Mouse (Mus musculus): Measurements from ENCODE around the gene 4933427I04Rik. TPM values are rescaled to one million over a fixed set of nuclear protein-coding genes. Genes with fewer than 3 reads are reported as not detected.

The 4933427I04Rik gene
- polyA plus RNA-seq (2016; fragmentation: Nextera tagmentation; extraction: Ambion mirVana) = 0.08 and 0.17 TPM in 2 replicates

- no peak for ATAC-seq (ENCODE audit: insufficient number of reproducible peaks, insufficient read depth, low FRiP score, low TSS enrichment)
- Histone ChIP-seq H3K4me3 (no peak within 1 kb of the TSS), H3K9ac (no peak within 1 kb of the TSS), H3K27ac (no peak within 1 kb of the TSS), H3K4me1 (no peaks in the 10 kb centered on the region), H3K36me3 (no peaks in the 10 kb centered on the region), H3K27me3 (no peaks in the 10 kb centered on the region), H3K9me3 (0 out of 2 replicates have a peak, but pooled peaks cover 3% of the 10 kb centered on the region), H3K4me2 (replicated peaks) (no peak within 1 kb of the TSS)
- WGBS = 87% methylated on average over 3 of the region's 3 CpGs
Observed at GRCm38 (mm10) chr4:123859379-123859778, at the start of gene 4933427I04Rik. 4933427I04Rik (plus strand) TSS chr4:123859679.

GRCm38 (mm10) chr4:123810475-123811295 lies 48.8 kb upstream of the 4933427I04Rik start:
- 0 out of 2 replicates have a peak, but pooled peaks cover 4% of the 10 kb centered on the region for H3K4me1 ChIP-seq
- no peak for ATAC-seq (ENCODE audit: insufficient number of reproducible peaks, insufficient read depth, low FRiP score, low TSS enrichment)

GRCm38 (mm10) chr4:123812525-123812924 lies 47.0 kb upstream of the 4933427I04Rik start:
- no peak overlapping the region for H3K4me2 ChIP-seq (replicated peaks)
- no peak for ATAC-seq (ENCODE audit: insufficient number of reproducible peaks, insufficient read depth, low FRiP score, low TSS enrichment)

More at GRCm38 (mm10) chr4:123810475-123811295, 48.8 kb upstream of the 4933427I04Rik start:
- Histone ChIP-seq H3K4me2 (replicated peaks) (no peak overlapping the region), H3K9me3 (no peaks in the 10 kb centered on the region), H3K36me3 (no peaks in the 10 kb centered on the region), H3K27ac (no peak overlapping the region), H3K27me3 (no peaks in the 10 kb centered on the region), H3K4me3 (no peak overlapping the region), H3K9ac (no peak overlapping the region)
- 82% methylated on average over 12 of the region's 12 CpGs for WGBS

GRCm38 (mm10) chr4:123814030-123814501 lies 45.4 kb upstream of the 4933427I04Rik start:
- Histone ChIP-seq H3K9ac (no peak overlapping the region), H3K27ac (no peak overlapping the region), H3K36me3 (no peaks in the 10 kb centered on the region), H3K9me3 (no peaks in the 10 kb centered on the region), H3K4me3 (no peak overlapping the region), H3K4me2 (replicated peaks) (no peak overlapping the region), H3K4me1 (0 out of 2 replicates have a peak, but pooled peaks cover 4% of the 10 kb centered on the region), H3K27me3 (no peaks in the 10 kb centered on the region)
- no peak for ATAC-seq (ENCODE audit: insufficient number of reproducible peaks, insufficient read depth, low FRiP score, low TSS enrichment)
- WGBS = 62% methylated on average over 7 of the region's 7 CpGs

More at GRCm38 (mm10) chr4:123812525-123812924, 47.0 kb upstream of the 4933427I04Rik start:
- Histone ChIP-seq H3K4me1 (0 out of 2 replicates have a peak, but pooled peaks cover 4% of the 10 kb centered on the region), H3K36me3 (no peaks in the 10 kb centered on the region), H3K27ac (no peak overlapping the region), H3K4me3 (no peak overlapping the region), H3K27me3 (no peaks in the 10 kb centered on the region), H3K9ac (no peak overlapping the region), H3K9me3 (no peaks in the 10 kb centered on the region)
- 66% methylated on average over 3 of the region's 3 CpGs for WGBS

GRCm38 (mm10) chr4:123819093-123819610 lies 40.3 kb upstream of the 4933427I04Rik start:
- no peak overlapping the region for H3K27ac ChIP-seq
- H3K9me3 ChIP-seq = no peaks in the 10 kb centered on the region
- H3K27me3 ChIP-seq = no peaks in the 10 kb centered on the region
- H3K4me3 ChIP-seq = no peak overlapping the region
- H3K36me3 ChIP-seq = no peaks in the 10 kb centered on the region
- no peak overlapping the region for H3K4me2 ChIP-seq (replicated peaks)
- 0 out of 2 replicates have a peak, but pooled peaks cover under 1% of the 10 kb centered on the region for H3K4me1 ChIP-seq
- no peak overlapping the region for H3K9ac ChIP-seq
- no peak for ATAC-seq (ENCODE audit: insufficient number of reproducible peaks, insufficient read depth, low FRiP score, low TSS enrichment)
- WGBS = 47% methylated on average over 4 of the region's 4 CpGs

GRCm38 (mm10) chr4:123842126-123842525 lies 17.4 kb upstream of the 4933427I04Rik start:
- no peaks in the 10 kb centered on the region for H3K4me1 ChIP-seq
- ATAC-seq (ENCODE audit: insufficient number of reproducible peaks, insufficient read depth, low FRiP score, low TSS enrichment) = no peak
- 85% methylated on average over 8 of the region's 8 CpGs for WGBS
- no peaks in the 10 kb centered on the region for H3K9me3 ChIP-seq
- H3K36me3 ChIP-seq = no peaks in the 10 kb centered on the region
- no peak overlapping the region for H3K9ac ChIP-seq
- H3K27ac ChIP-seq = no peak overlapping the region
- no peaks in the 10 kb centered on the region for H3K27me3 ChIP-seq
- no peak overlapping the region for H3K4me2 ChIP-seq (replicated peaks)
- no peak overlapping the region for H3K4me3 ChIP-seq

- Histone ChIP-seq H3K4me3 (no peak overlapping the region), H3K36me3 (no peaks in the 10 kb centered on the region), H3K4me2 (replicated peaks) (no peak overlapping the region), H3K9ac (no peak overlapping the region), H3K9me3 (0 out of 2 replicates have a peak, but pooled peaks cover under 1% of the 10 kb centered on the region), H3K27me3 (no peaks in the 10 kb centered on the region), H3K4me1 (no peaks in the 10 kb centered on the region), H3K27ac (no peak overlapping the region)
- WGBS = 74% methylated on average over 4 of the region's 4 CpGs
- ATAC-seq (ENCODE audit: insufficient number of reproducible peaks, insufficient read depth, low FRiP score, low TSS enrichment) = no peak
Observed at GRCm38 (mm10) chr4:123856888-123857287, 2.6 kb upstream of the 4933427I04Rik start.

GRCm38 (mm10) chr4:123858090-123858489 lies 1.4 kb upstream of the 4933427I04Rik start:
- Histone ChIP-seq H3K27me3 (no peaks in the 10 kb centered on the region), H3K9me3 (0 out of 2 replicates have a peak, but pooled peaks cover 3% of the 10 kb centered on the region), H3K4me3 (no peak overlapping the region), H3K36me3 (no peaks in the 10 kb centered on the region), H3K4me1 (no peaks in the 10 kb centered on the region), H3K27ac (no peak overlapping the region), H3K4me2 (replicated peaks) (no peak overlapping the region), H3K9ac (no peak overlapping the region)
- no peak for ATAC-seq (ENCODE audit: insufficient number of reproducible peaks, insufficient read depth, low FRiP score, low TSS enrichment)
- WGBS = 85% methylated on average over 7 of the region's 7 CpGs

GRCm38 (mm10) chr4:123859803-123860202 lies 324 bp downstream of the 4933427I04Rik start:
- 0 out of 2 replicates have a peak, but pooled peaks cover 3% of the 10 kb centered on the region for H3K9me3 ChIP-seq
- no peaks in the 10 kb centered on the region for H3K36me3 ChIP-seq
- no peak for ATAC-seq (ENCODE audit: insufficient number of reproducible peaks, insufficient read depth, low FRiP score, low TSS enrichment)
- 51% methylated on average over 2 of the region's 2 CpGs for WGBS
- no peak overlapping the region for H3K9ac ChIP-seq
- H3K4me3 ChIP-seq = no peak overlapping the region
- H3K27ac ChIP-seq = no peak overlapping the region
- H3K4me1 ChIP-seq = no peaks in the 10 kb centered on the region
- no peak overlapping the region for H3K4me2 ChIP-seq (replicated peaks)
- H3K27me3 ChIP-seq = no peaks in the 10 kb centered on the region

GRCm38 (mm10) chr4:123860621-123861020 lies 1.1 kb downstream of the 4933427I04Rik start:
- no peak overlapping the region for H3K4me2 ChIP-seq (replicated peaks)
- H3K27ac ChIP-seq = no peak overlapping the region
- 0 out of 2 replicates have a peak, but pooled peaks cover 3% of the 10 kb centered on the region for H3K9me3 ChIP-seq
- H3K36me3 ChIP-seq = no peaks in the 10 kb centered on the region
- no peak overlapping the region for H3K4me3 ChIP-seq
- no peak for ATAC-seq (ENCODE audit: insufficient number of reproducible peaks, insufficient read depth, low FRiP score, low TSS enrichment)
- no peaks in the 10 kb centered on the region for H3K27me3 ChIP-seq
- 84% methylated on average over 5 of the region's 5 CpGs for WGBS
- H3K9ac ChIP-seq = no peak overlapping the region
- H3K4me1 ChIP-seq = no peaks in the 10 kb centered on the region

GRCm38 (mm10) chr4:123893726-123894125 lies 34.2 kb downstream of the 4933427I04Rik start:
- Histone ChIP-seq H3K4me1 (no peaks in the 10 kb centered on the region), H3K36me3 (no peaks in the 10 kb centered on the region), H3K9ac (no peak overlapping the region)

GRCm38 (mm10) chr4:123894295-123894694 lies 34.8 kb downstream of the 4933427I04Rik start:
- WGBS = 83% methylated on average over 4 of the region's 4 CpGs
- Histone ChIP-seq H3K4me3 (no peak overlapping the region), H3K27ac (no peak overlapping the region), H3K4me2 (replicated peaks) (no peak overlapping the region), H3K4me1 (no peaks in the 10 kb centered on the region), H3K9ac (no peak overlapping the region), H3K9me3 (no peaks in the 10 kb centered on the region), H3K27me3 (no peaks in the 10 kb centered on the region), H3K36me3 (no peaks in the 10 kb centered on the region)
- no peak for ATAC-seq (ENCODE audit: insufficient number of reproducible peaks, insufficient read depth, low FRiP score, low TSS enrichment)

More at GRCm38 (mm10) chr4:123893726-123894125, 34.2 kb downstream of the 4933427I04Rik start:
- Histone ChIP-seq H3K27ac (no peak overlapping the region), H3K9me3 (no peaks in the 10 kb centered on the region), H3K27me3 (no peaks in the 10 kb centered on the region), H3K4me3 (no peak overlapping the region), H3K4me2 (replicated peaks) (no peak overlapping the region)
- WGBS = 94% methylated on average over 5 of the region's 5 CpGs
- ATAC-seq (ENCODE audit: insufficient number of reproducible peaks, insufficient read depth, low FRiP score, low TSS enrichment) = no peak

All from embryonic facial prominence, embryonic 12.5 days (tissue).